Mouse (Mus musculus) WW6 (cell line): ENCODE results near the gene Reg2.
"Not testable (repeated sequence)": the region's sequence is repeated elsewhere in the genome, so short reads cannot be mapped to it uniquely, and the experiment has no call there.

Source experiments
- DNase-seq: peaks from one replicate; pipeline ENCODE4 v3.0.0-alpha.2; 2013; ENCODE audit warnings: low read depth, low spot score

Reg2 gene

GRCm38 (mm10) chr6:78395323-78395722 is at the start of gene Reg2:
Gene Reg2 (plus strand): TSS chr6:78395623.
- DNase-seq, result not testable (repeated sequence)

- no peak for DNase-seq
Observed at GRCm38 (mm10) chr6:78361971-78362563, 33.4 kb upstream of the Reg2 start.

- no peak for DNase-seq
Observed at GRCm38 (mm10) chr6:78370357-78370756, 25.1 kb upstream of the Reg2 start, which contains the start of gene Reg3b. Gene Reg3b (plus strand): TSS chr6:78370657.

GRCm38 (mm10) chr6:78378765-78379164 is 16.7 kb upstream of the Reg2 start, which contains the start of gene Reg3d:
Gene Reg3d (minus strand): TSS chr6:78378865.
- no peak for DNase-seq

GRCm38 (mm10) chr6:78380409-78380808 is 15.0 kb upstream of the Reg2 start, which contains the start of gene Reg3a:
Gene Reg3a (plus strand): TSS chr6:78380709.
- no peak for DNase-seq

- no peak for DNase-seq
Observed at GRCm38 (mm10) chr6:78385609-78386008, 9.8 kb upstream of the Reg2 start.

- not testable (repeated sequence) for DNase-seq
Observed at GRCm38 (mm10) chr6:78422411-78422810, 27.0 kb downstream of the Reg2 start, which contains the start of gene Reg1. Gene Reg1 (plus strand): TSS chr6:78422711.

GRCm38 (mm10) chr6:78425497-78425896 is 30.1 kb downstream of the Reg2 start:
- no peak for DNase-seq

GRCm38 (mm10) chr6:78447202-78447601 is 51.8 kb downstream of the Reg2 start:
- DNase-seq, result no peak

- DNase-seq, result no peak
Observed at GRCm38 (mm10) chr6:78448409-78448808, 53.0 kb downstream of the Reg2 start.

- DNase-seq, result no peak
Observed at GRCm38 (mm10) chr6:78452804-78453203, 57.4 kb downstream of the Reg2 start.
